23 mouse cellular contexts compared by ENCODE assay signal in genomic region chr2:79363920-79364319, GRCm38 (mm10).
DNase-seq lines count a peak whose midpoint lies in the region; ATAC-seq and TF ChIP-seq lines count a peak whose summit lies in the region.
"Had no signal": no experiment of that assay in that cellular context is flagged by ENCODE, and none has a peak within 500 bp of the region (broad histone marks: within the 10 kb centered on the region; RNA-seq: fewer than 3 reads in every experiment).

No protein-coding gene starts in this region.

- ATAC-seq in midbrain, embryonic 11.5 days (ENCODE audit: low FRiP score), result no peak
- no peak for ATAC-seq in midbrain, postnatal 0 days (ENCODE audit: low FRiP score)
- ATAC-seq: activated CD4-positive, CD25-positive, alpha-beta regulatory T cell, adult 4 months; CD4-positive, CD25-positive, alpha-beta regulatory T cell, adult 4 months; forebrain, embryonic 13.5 days; forebrain, embryonic 16.5 days had no signal

- intact Hi-C loops in gastrocnemius, postnatal 14 days (cut with DNase I; ENCODE audit: low total_unique reads), result no loop called here

- TF ChIP-seq RAD21 in CH12.LX (IDR thresholded peaks at IDR 0.05; ENCODE audit: low read depth, low read length), result no peak

- H3K27me3 ChIP-seq in midbrain, embryonic 11.5 days (ENCODE audit: control insufficient read depth, insufficient read depth, low read length), result no peaks in the 10 kb centered on the region
- no peaks in the 10 kb centered on the region for H3K27me3 ChIP-seq in midbrain, postnatal 0 days (ENCODE audit: insufficient read depth, low read length)
- no peaks in the 10 kb centered on the region for H3K27me3 ChIP-seq in CH12.LX (replicated peaks)
- H3K27me3 ChIP-seq: embryonic facial prominence, embryonic 13.5 days; forebrain, embryonic 13.5 days had no signal

- dilution Hi-C loops in CH12.LX (cut with MboI; ENCODE audit: extremely low pct_ligation_motif_present, extremely low pct_unique_long_range_greater_than_20kb, low sequenced_read_pairs), result no loop called here

- H3K9ac ChIP-seq in midbrain, embryonic 11.5 days (ENCODE audit: low read length), result no peak overlapping the region
- no peak overlapping the region for H3K9ac ChIP-seq in midbrain, postnatal 0 days (replicated peaks; ENCODE audit: low read length, poor library complexity, severe bottlenecking)
- H3K9ac ChIP-seq in CH12.LX (ENCODE audit: insufficient read depth, low read depth), result no peak overlapping the region
- H3K9ac ChIP-seq: embryonic facial prominence, embryonic 13.5 days; forebrain, embryonic 13.5 days had no signal

- in situ Hi-C loops in CH12.LX (cut with MboI; ENCODE audit: low pct_ligation_motif_present, low pct_unique_long_range_greater_than_20kb, low sequenced_read_pairs), result loop anchor here (25.0 kb wide), 3 partner anchors 273 to 402 kb away; partner anchors contain the start of gene Itprid2

- no peak overlapping the region for H3K27ac ChIP-seq in midbrain, embryonic 11.5 days (ENCODE audit: low read depth, low read length)
- no peak overlapping the region for H3K27ac ChIP-seq in midbrain, postnatal 0 days (ENCODE audit: low read depth, low read length)
- peak overlapping the region; percentile 4; the same call in 1 of the 2 replicates for H3K27ac ChIP-seq in CH12.LX (ENCODE audit: insufficient read depth, low read depth)
- H3K27ac ChIP-seq: embryonic facial prominence, embryonic 13.5 days; forebrain, embryonic 13.5 days had no signal

- H3K79me2 ChIP-seq in CH12.LX (replicated peaks; ENCODE audit: control insufficient read depth, extremely low read depth, insufficient read depth, poor library complexity, severe bottlenecking), result peaks cover 9% of the 10 kb centered on the region

- no peaks in the 10 kb centered on the region; the same call in 1 of the 2 replicates for H3K4me1 ChIP-seq in midbrain, embryonic 11.5 days (ENCODE audit: control insufficient read depth, insufficient read depth, low read length)
- no peaks in the 10 kb centered on the region for H3K4me1 ChIP-seq in midbrain, postnatal 0 days (ENCODE audit: insufficient read depth, low read length)
- H3K4me1 ChIP-seq in CH12.LX (ENCODE audit: control insufficient read depth in 1 of 2, insufficient read depth in 2 of 2), result peaks cover 8 to 39% of the 10 kb centered on the region in 2 experiments
- H3K4me1 ChIP-seq: embryonic facial prominence, embryonic 13.5 days had no signal

- H3K36me3 ChIP-seq in midbrain, embryonic 11.5 days (ENCODE audit: control insufficient read depth, insufficient read depth, low read length), result no peaks in the 10 kb centered on the region
- H3K36me3 ChIP-seq in midbrain, postnatal 0 days (ENCODE audit: insufficient read depth, low read length), result no peaks in the 10 kb centered on the region
- H3K36me3 ChIP-seq in CH12.LX (replicated peaks in 1 of 2; ENCODE audit: control insufficient read depth in 1 of 2, insufficient read depth in 1 of 2, low read length in 1 of 2), result peaks cover 16 to 42% of the 10 kb centered on the region in 2 experiments
- H3K36me3 ChIP-seq: embryonic facial prominence, embryonic 13.5 days had no signal

- no peak for TF ChIP-seq CTCF in midbrain, postnatal 0 days (IDR thresholded peaks at IDR 0.05)
- TF ChIP-seq CTCF in CH12.LX (conservative IDR thresholded peaks at IDR 0.05 in 1 of 2, IDR thresholded peaks at IDR 0.05 in 1 of 2; ENCODE audit: low read depth in 2 of 2, low read length in 2 of 2), result no peak

- no peak overlapping the region for H3K4me3 ChIP-seq in midbrain, embryonic 11.5 days (ENCODE audit: low read depth, low read length)
- H3K4me3 ChIP-seq in midbrain, postnatal 0 days (ENCODE audit: low read depth, low read length), result no peak overlapping the region
- H3K4me3 ChIP-seq in CH12.LX (replicated peaks in 1 of 3; ENCODE audit: low read depth in 2 of 3, low read length in 2 of 3, poor library complexity in 1 of 3), result no peak overlapping the region
- H3K4me3 ChIP-seq: embryonic facial prominence, embryonic 13.5 days; forebrain, embryonic 13.5 days had no signal

- TF ChIP-seq POLR2A in CH12.LX (IDR thresholded peaks at IDR 0.05; ENCODE audit: low read depth, low read length), result no peak

- H3K4me2 ChIP-seq in midbrain, embryonic 11.5 days, result no peak overlapping the region
- H3K4me2 ChIP-seq in midbrain, postnatal 0 days (ENCODE audit: low read depth, low read length, poor library complexity, severe bottlenecking), result no peak overlapping the region
- peak overlapping the region; percentile 15; the same call in 1 of the 2 replicates for H3K4me2 ChIP-seq in CH12.LX (ENCODE audit: insufficient read depth, low read depth, poor library complexity, severe bottlenecking)
- H3K4me2 ChIP-seq: embryonic facial prominence, embryonic 13.5 days; forebrain, embryonic 13.5 days had no signal

- DNase-seq in midbrain, embryonic 11.5 days (ENCODE audit: low spot score, missing footprints), result peak; percentile 31
- no peak for DNase-seq in midbrain, postnatal 0 days (ENCODE audit: low spot score)
- DNase-seq in CH12.LX (ENCODE audit: extremely low read depth), result peak; percentile 69
- peak; percentile 53 for DNase-seq in retina, adult 2 months (ENCODE audit: low read depth, low spot score)
- peak; percentile 30 for DNase-seq in retina, postnatal 1 day
- no peak for DNase-seq in embryo, embryonic 10.5 days (ENCODE audit: low spot score)
- DNase-seq in thymus, postnatal 0 days (ENCODE audit: low spot score), result no peak
- no peak for DNase-seq in gastrocnemius, postnatal 14 days
- DNase-seq: adrenal gland, adult 8-10 months; adrenal gland, postnatal 14 days; adrenal gland, postnatal 36 days; B cell, adult 2 months; cerebellum, adult 11 months; cerebellum, adult 18-20 months; cerebellum, adult 8-10 months; cerebellum, adult 9-11 months; cerebellum, postnatal 14 days; cerebellum, postnatal 36 days had no signal

- no peaks in the 10 kb centered on the region for H3K9me3 ChIP-seq in midbrain, embryonic 11.5 days (ENCODE audit: control insufficient read depth, low read length)
- H3K9me3 ChIP-seq in midbrain, postnatal 0 days (ENCODE audit: low read length), result no peaks in the 10 kb centered on the region
- no peaks in the 10 kb centered on the region for H3K9me3 ChIP-seq in CH12.LX (replicated peaks; ENCODE audit: low read length)
- H3K9me3 ChIP-seq: embryonic facial prominence, embryonic 13.5 days; forebrain, embryonic 13.5 days had no signal

- WGBS in midbrain, embryonic 11.5 days, result 69% methylated on average over 6 of the region's 6 CpGs
- 58% methylated on average over 6 of the region's 6 CpGs for WGBS in midbrain, postnatal 0 days

- TF ChIP-seq EP300 in CH12.LX (IDR thresholded peaks at IDR 0.05; ENCODE audit: low read length), result no peak

TF ChIP-seq in CH12.LX, 34 proteins besides CTCF, POLR2A, EP300 and RAD21:
- TF ChIP-seq ETS1 (conservative IDR thresholded peaks at IDR 0.05; ENCODE audit: low read depth, low read length) (peak; percentile 46; the same call in 1 of the 2 replicates), MAFK (IDR thresholded peaks at IDR 0.05; ENCODE audit: insufficient replicate concordance, low read length) (0 out of 2 replicates have a peak, but pooled peaks have one; percentile 5), MXI1 (IDR thresholded peaks at IDR 0.05; ENCODE audit: low read depth, low read length) (no peak), BHLHE40 (IDR thresholded peaks at IDR 0.05; ENCODE audit: low read depth, low read length) (peak; percentile 81)
TF ChIP-seq in CH12.LX: peak in this region for 3.

Comparison
In these comparisons a context has a peak if more than half of its experiments do, and no peak if none do; other contexts are left out.
1. DNase-seq: peak in midbrain, embryonic 11.5 days (single experiment), CH12.LX (single experiment), retina, adult 2 months (single experiment) and retina, postnatal 1 day (single experiment); none in midbrain, postnatal 0 days (single experiment), embryo, embryonic 10.5 days (single experiment), thymus, postnatal 0 days (single experiment) and gastrocnemius, postnatal 14 days (single experiment).